Mouse (Mus musculus): Measurements from ENCODE around the gene Wipi1. TPM values are rescaled to one million over a fixed set of nuclear protein-coding genes. Genes with fewer than 3 reads are reported as not detected.
"Not testable (repeated sequence)": the region's sequence is repeated elsewhere in the genome, so short reads cannot be mapped to it uniquely, and the experiment has no call there.

Gene Wipi1
- polyA plus RNA-seq (2012; fragmentation: generic; extraction: Trizol) = 71.9 TPM

GRCm38 (mm10) chr11:109611303-109612149 lies at the start of gene Wipi1:
Wipi1 (minus strand) TSS chr11:109611967.
- Histone ChIP-seq H3K36me3 (ENCODE audit: control insufficient read depth, insufficient read depth) (no peaks in the 10 kb centered on the region), H3ac (ENCODE audit: control insufficient read depth, insufficient read length) (peak within 1 kb of the TSS; percentile 45), H3K4me2 (ENCODE audit: low read depth) (peak within 1 kb of the TSS; percentile 92), H3K79me2 (ENCODE audit: control insufficient read depth, insufficient read depth) (peaks cover 44% of the 10 kb centered on the region), H3K27me3 (ENCODE audit: control insufficient read depth, insufficient read depth, insufficient read length) (no peaks in the 10 kb centered on the region), H3K4me3 (peak within 1 kb of the TSS; percentile 85)
- peak in 2 of 3 experiments; percentile 44 to 71 for TF ChIP-seq MYOD1 (IDR thresholded peaks at IDR 0.05; ENCODE audit: control insufficient read depth in 1 of 3, insufficient read length in 2 of 3, low read depth in 2 of 3)
- peak; percentile 79 for TF ChIP-seq POLR2A (IDR thresholded peaks at IDR 0.05; ENCODE audit: insufficient read length, low read depth)
- TF ChIP-seq SRF (IDR thresholded peaks at IDR 0.05; ENCODE audit: control insufficient read depth, insufficient read length, low read depth) = no peak
- TF ChIP-seq MAX (IDR thresholded peaks at IDR 0.05; ENCODE audit: low read depth) = peak; percentile 97
- peak; percentile 11 to 52 (median 30) for TF ChIP-seq MYOG (IDR thresholded peaks at IDR 0.05; ENCODE audit: control insufficient read depth in 1 of 3, insufficient read depth in 1 of 3, insufficient read length in 2 of 3, low read depth in 2 of 3)
- TF ChIP-seq TCF3 (IDR thresholded peaks at IDR 0.05; ENCODE audit: insufficient read length, low read depth) = no peak
- TF ChIP-seq POLR2AphosphoS2 (IDR thresholded peaks at IDR 0.05; ENCODE audit: insufficient read length, low read depth) = peak; percentile 80
- TF ChIP-seq CEBPB (IDR thresholded peaks at IDR 0.05; ENCODE audit: insufficient read depth, poor library complexity, severe bottlenecking) = no peak
- TF ChIP-seq USF1 (IDR thresholded peaks at IDR 0.05; ENCODE audit: low read depth) = peak; percentile 90
- TF ChIP-seq E2F4 (IDR thresholded peaks at IDR 0.05; ENCODE audit: insufficient read depth) = no peak

GRCm38 (mm10) chr11:109660526-109660925 lies 48.8 kb upstream of the Wipi1 start:
- Histone ChIP-seq H3K36me3 (ENCODE audit: control insufficient read depth, insufficient read depth) (peaks cover 82% of the 10 kb centered on the region), H3K79me2 (ENCODE audit: control insufficient read depth, insufficient read depth) (peaks cover 92% of the 10 kb centered on the region)
- not testable (repeated sequence) for H3K27me3 ChIP-seq (ENCODE audit: control insufficient read depth, insufficient read depth, insufficient read length); H3ac ChIP-seq (ENCODE audit: control insufficient read depth, insufficient read length); H3K4me2 ChIP-seq (ENCODE audit: low read depth); H3K4me3 ChIP-seq

- H3K4me2 ChIP-seq (ENCODE audit: low read depth) = peak overlapping the region; percentile 19
- H3K4me3 ChIP-seq = no peak overlapping the region
- H3K79me2 ChIP-seq (ENCODE audit: control insufficient read depth, insufficient read depth) = peaks cover 100% of the 10 kb centered on the region
- TF ChIP-seq TCF12 (IDR thresholded peaks at IDR 0.05; ENCODE audit: insufficient read depth, poor library complexity, severe bottlenecking) (no peak), POLR2A (IDR thresholded peaks at IDR 0.05; ENCODE audit: insufficient read length, low read depth) (no peak), TCF3 (IDR thresholded peaks at IDR 0.05; ENCODE audit: insufficient read length, low read depth) (no peak), REST (IDR thresholded peaks at IDR 0.05; ENCODE audit: insufficient read depth, insufficient read length) (no peak), MAX (IDR thresholded peaks at IDR 0.05; ENCODE audit: low read depth) (no peak), MYOD1 (IDR thresholded peaks at IDR 0.05; ENCODE audit: control insufficient read depth in 1 of 3, insufficient read length in 2 of 3, low read depth in 2 of 3) (no peak), POLR2AphosphoS2 (IDR thresholded peaks at IDR 0.05; ENCODE audit: insufficient read length, low read depth) (no peak), USF1 (IDR thresholded peaks at IDR 0.05; ENCODE audit: low read depth) (no peak), MYOG (IDR thresholded peaks at IDR 0.05; ENCODE audit: control insufficient read depth in 1 of 3, insufficient read depth in 1 of 3, insufficient read length in 2 of 3, low read depth in 2 of 3) (no peak), SRF (IDR thresholded peaks at IDR 0.05; ENCODE audit: control insufficient read depth, insufficient read length, low read depth) (no peak)
- H3ac ChIP-seq (ENCODE audit: control insufficient read depth, insufficient read length) = no peak overlapping the region
- H3K27me3 ChIP-seq (ENCODE audit: control insufficient read depth, insufficient read depth, insufficient read length) = no peaks in the 10 kb centered on the region
- peaks cover 58% of the 10 kb centered on the region for H3K36me3 ChIP-seq (ENCODE audit: control insufficient read depth, insufficient read depth)
Observed at GRCm38 (mm10) chr11:109656232-109656631, 44.5 kb upstream of the Wipi1 start.

GRCm38 (mm10) chr11:109654581-109654980 lies 42.8 kb upstream of the Wipi1 start:
- Histone ChIP-seq H3K4me3 (no peak overlapping the region), H3K4me2 (ENCODE audit: low read depth) (peak overlapping the region; percentile 93), H3K27me3 (ENCODE audit: control insufficient read depth, insufficient read depth, insufficient read length) (no peaks in the 10 kb centered on the region), H3K79me2 (ENCODE audit: control insufficient read depth, insufficient read depth) (peaks cover 87% of the 10 kb centered on the region), H3ac (ENCODE audit: control insufficient read depth, insufficient read length) (no peak overlapping the region), H3K36me3 (ENCODE audit: control insufficient read depth, insufficient read depth) (peaks cover 46% of the 10 kb centered on the region)
- no peak for TF ChIP-seq TCF12 (IDR thresholded peaks at IDR 0.05; ENCODE audit: insufficient read depth, poor library complexity, severe bottlenecking)
- no peak for TF ChIP-seq MYOD1 (IDR thresholded peaks at IDR 0.05; ENCODE audit: control insufficient read depth in 1 of 3, insufficient read length in 2 of 3, low read depth in 2 of 3)
- TF ChIP-seq TCF3 (IDR thresholded peaks at IDR 0.05; ENCODE audit: insufficient read length, low read depth) = no peak
- no peak for TF ChIP-seq POLR2AphosphoS2 (IDR thresholded peaks at IDR 0.05; ENCODE audit: insufficient read length, low read depth)
- TF ChIP-seq SRF (IDR thresholded peaks at IDR 0.05; ENCODE audit: control insufficient read depth, insufficient read length, low read depth) = no peak
- TF ChIP-seq MYOG (IDR thresholded peaks at IDR 0.05; ENCODE audit: control insufficient read depth in 1 of 3, insufficient read depth in 1 of 3, insufficient read length in 2 of 3, low read depth in 2 of 3) = no peak
- no peak for TF ChIP-seq USF1 (IDR thresholded peaks at IDR 0.05; ENCODE audit: low read depth)
- TF ChIP-seq E2F4 (IDR thresholded peaks at IDR 0.05; ENCODE audit: insufficient read depth) = no peak
- TF ChIP-seq POLR2A (IDR thresholded peaks at IDR 0.05; ENCODE audit: insufficient read length, low read depth) = no peak
- no peak for TF ChIP-seq REST (IDR thresholded peaks at IDR 0.05; ENCODE audit: insufficient read depth, insufficient read length)
- TF ChIP-seq CEBPB (IDR thresholded peaks at IDR 0.05; ENCODE audit: insufficient read depth, poor library complexity, severe bottlenecking) = no peak

GRCm38 (mm10) chr11:109653201-109653600 lies 41.4 kb upstream of the Wipi1 start:
- no peaks in the 10 kb centered on the region for H3K27me3 ChIP-seq (ENCODE audit: control insufficient read depth, insufficient read depth, insufficient read length)
- peak overlapping the region; percentile 81 for H3K4me3 ChIP-seq
- peaks cover 73% of the 10 kb centered on the region for H3K79me2 ChIP-seq (ENCODE audit: control insufficient read depth, insufficient read depth)
- peak overlapping the region; percentile 37 for H3ac ChIP-seq (ENCODE audit: control insufficient read depth, insufficient read length)
- H3K4me2 ChIP-seq (ENCODE audit: low read depth) = peak overlapping the region; percentile 93
- TF ChIP-seq POLR2AphosphoS2 (IDR thresholded peaks at IDR 0.05; ENCODE audit: insufficient read length, low read depth) (peak; percentile 54), REST (IDR thresholded peaks at IDR 0.05; ENCODE audit: insufficient read depth, insufficient read length) (no peak), MYOG (IDR thresholded peaks at IDR 0.05; ENCODE audit: control insufficient read depth in 1 of 3, insufficient read depth in 1 of 3, insufficient read length in 2 of 3, low read depth in 2 of 3) (no peak), POLR2A (IDR thresholded peaks at IDR 0.05; ENCODE audit: insufficient read length, low read depth) (no peak)
- peaks cover 36% of the 10 kb centered on the region for H3K36me3 ChIP-seq (ENCODE audit: control insufficient read depth, insufficient read depth)
